Mouse (Mus musculus) right cerebral cortex, postnatal 36 days (tissue): ENCODE measurements around the gene Tep1.

Source experiments
- DNase-seq, 2 experiments: peaks; one replicate each; pipeline ENCODE4 v3.0.0; 2022; ENCODE audit warnings: low spot score in 2 of 2, mixed read lengths in 1 of 2

The Tep1 gene

DNA sequence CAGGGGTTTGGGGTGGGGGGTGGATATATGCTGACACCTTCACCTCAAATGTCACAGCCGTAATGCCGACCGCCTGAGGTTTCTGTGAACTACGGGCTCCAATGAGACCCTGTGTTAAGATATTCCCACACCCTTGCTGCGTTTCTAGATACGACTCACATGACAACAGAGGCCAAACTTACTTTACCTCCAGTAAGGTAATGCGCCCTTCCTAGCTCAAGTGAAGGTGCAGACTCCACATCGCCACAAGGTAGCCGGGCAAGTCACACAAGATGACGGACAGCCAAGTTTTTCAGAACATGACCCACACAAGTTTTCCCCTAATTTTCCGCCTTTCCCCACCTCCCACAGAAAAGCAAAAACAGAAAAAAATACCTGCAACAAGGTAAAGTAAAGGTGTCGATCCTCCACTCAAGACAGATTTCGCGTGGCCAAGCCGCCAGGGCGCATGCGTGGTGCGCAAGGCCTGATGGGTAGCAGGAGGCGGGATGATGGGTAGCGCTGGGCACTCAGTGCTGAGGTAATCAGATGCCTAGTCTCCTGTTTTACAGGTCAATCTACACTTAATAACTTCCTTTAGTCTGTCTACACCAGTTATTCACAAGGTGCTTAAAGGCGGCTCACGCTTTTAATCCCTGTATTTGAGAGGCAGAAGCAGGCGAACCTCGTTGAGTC lies 75.0 kb downstream of the Tep1 start:
- no peak for DNase-seq

DNA sequence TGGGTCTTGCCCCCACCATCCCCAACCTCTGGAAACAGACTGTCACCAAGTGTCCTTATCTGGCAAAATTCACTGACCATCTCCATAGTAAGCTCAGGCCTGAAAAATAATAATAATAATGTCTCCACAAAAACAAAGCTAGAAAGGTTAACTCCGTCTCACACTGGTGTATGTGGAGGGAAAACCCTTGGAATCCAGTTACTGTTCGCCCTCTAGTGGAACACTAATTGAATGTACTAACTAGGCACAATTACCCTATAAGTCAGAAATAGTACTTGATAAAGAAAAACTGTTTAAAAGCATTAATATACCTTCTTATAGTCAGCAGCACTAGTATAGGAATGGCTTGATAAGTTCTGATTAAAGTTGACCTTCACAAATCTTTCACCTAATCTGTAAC lies 82.2 kb downstream of the Tep1 start:
- no peak for DNase-seq

DNA sequence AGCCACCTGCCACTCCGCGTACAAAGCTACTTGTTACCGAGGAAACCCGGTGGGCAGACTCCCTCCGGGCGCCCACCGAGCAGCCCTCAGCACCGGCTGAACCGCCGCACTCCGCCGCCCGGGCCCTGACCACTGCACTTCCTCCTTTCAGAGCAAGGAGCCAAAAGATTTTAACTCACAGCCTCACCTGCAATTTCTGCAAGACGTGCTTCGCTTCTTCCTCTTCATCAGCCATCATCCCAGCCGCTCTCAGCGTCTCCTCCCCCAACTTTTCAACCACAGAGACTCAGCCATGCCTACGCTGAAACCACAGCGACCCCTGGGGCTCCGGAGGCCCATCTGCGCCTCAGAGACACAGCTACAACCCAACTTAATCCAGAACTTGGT lies 85.1 kb downstream of the Tep1 start, which contains the start of gene Ttc5:
Ttc5 (minus strand) TSS at position 269 of the 387 bp plus-strand sequence.
- DNase-seq, result peak; percentile 79 to 85

DNA sequence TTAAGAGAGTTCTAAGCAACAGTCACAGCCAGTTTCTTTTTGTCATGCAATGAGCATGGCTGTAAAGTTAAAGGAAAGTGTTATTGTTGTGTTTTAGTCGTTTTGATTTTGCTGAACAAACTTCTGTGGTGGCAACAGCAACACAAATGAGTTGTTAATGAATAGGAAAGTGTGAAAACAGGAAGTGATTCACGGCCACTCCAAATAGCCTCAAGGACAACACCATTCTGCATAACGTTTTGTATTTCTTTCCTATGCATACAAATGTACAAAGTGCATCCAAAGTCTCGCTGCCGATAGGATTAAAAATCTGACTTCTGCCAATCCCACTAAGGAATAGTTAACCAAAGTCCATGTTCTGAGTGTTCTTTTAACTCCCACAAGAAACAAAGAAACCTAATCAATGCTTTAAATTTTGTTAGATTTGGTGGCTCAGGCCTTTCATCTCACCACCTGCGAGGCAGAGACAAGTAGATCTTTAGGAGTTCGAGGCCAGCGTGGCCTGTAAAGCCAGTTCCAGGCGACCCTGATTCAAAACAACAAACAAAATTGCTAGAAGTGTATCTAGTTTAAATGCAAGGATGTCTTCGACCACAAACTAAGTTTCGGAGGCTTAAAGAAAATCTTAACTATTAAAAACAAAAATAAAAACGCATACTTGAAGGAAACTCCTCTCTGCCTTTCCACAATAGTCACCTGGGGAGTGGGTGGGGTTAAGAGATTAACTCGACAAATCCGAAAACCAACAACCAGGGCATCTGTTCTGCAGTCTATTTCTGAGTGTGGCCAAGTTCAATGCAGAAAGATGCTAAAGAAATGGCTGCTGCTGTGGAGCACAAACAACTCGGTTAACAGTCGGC lies 85.7 kb downstream of the Tep1 start:
- no peak for DNase-seq

DNA sequence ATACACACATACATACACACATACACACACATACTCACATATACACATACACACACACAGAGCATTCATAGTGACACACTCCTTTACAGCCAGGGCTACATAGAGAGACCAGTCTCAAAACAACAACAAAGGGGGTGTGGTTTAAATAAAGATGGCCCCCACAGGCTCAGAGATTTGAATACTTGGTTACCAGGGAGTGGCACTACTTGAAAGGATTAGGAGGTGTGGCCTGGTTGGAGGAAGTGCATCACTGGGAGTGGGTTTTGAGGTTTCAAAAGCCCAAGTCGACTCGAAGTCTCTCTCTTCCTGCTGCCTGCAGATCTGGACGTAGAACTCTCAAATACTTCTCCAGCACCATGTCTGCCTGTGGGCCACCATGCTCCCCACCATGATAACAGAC lies 88.2 kb downstream of the Tep1 start:
- no peak for DNase-seq
